Mouse (Mus musculus): ENCODE results near the gene Kcnk1.

Gene Kcnk1

DNA sequence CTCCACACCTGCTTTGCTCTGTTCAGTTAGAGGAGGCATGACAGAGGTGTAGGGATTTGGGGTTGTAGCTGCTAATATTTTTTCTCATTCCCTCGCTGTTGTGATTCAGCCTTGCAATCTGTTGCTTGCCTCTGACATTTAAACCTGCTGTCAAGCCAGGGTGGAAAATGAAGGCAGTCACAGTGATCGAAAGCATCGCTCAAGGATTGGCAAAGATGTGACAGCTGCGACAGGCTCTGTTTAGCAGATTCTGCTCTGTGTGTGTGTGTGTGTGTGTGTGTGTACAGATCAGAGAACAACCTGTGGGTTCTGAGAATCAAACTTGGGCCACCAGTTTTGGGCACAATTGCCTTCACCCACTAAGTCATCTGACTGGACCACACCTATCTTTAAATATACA lies 50.8 kb downstream of the Kcnk1 start:
- no peak for DNase-seq (ENCODE audit: low spot score)

- no peak for DNase-seq (ENCODE audit: low spot score)
These were observed 58.9 kb downstream of the Kcnk1 start for GRCm38 (mm10) chr8:126053911-126054310.

DNA sequence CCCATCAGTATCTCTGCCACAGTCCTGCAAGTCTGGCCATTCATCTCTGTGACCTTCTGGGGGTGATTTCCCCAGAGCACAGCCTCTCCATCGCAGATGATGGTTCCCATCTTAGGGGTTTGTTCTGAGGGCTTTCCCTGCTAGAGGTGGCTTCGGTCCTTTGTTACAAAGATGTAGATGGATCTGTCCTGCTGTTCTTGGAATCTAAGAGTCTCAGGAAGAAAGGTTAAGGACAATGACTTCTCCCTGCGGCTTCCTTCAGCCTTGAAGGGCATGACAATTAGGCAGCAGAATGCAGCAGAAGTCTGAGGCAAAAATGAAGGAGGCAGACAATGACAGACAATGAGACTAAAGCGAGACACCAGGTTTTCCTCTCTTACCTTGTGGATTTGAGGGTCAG lies 63.9 kb downstream of the Kcnk1 start:
- no peak for DNase-seq (ENCODE audit: low spot score)

- no peak for DNase-seq (ENCODE audit: low spot score)
These were observed 67.9 kb downstream of the Kcnk1 start for GRCm38 (mm10) chr8:126062844-126063243.

DNA sequence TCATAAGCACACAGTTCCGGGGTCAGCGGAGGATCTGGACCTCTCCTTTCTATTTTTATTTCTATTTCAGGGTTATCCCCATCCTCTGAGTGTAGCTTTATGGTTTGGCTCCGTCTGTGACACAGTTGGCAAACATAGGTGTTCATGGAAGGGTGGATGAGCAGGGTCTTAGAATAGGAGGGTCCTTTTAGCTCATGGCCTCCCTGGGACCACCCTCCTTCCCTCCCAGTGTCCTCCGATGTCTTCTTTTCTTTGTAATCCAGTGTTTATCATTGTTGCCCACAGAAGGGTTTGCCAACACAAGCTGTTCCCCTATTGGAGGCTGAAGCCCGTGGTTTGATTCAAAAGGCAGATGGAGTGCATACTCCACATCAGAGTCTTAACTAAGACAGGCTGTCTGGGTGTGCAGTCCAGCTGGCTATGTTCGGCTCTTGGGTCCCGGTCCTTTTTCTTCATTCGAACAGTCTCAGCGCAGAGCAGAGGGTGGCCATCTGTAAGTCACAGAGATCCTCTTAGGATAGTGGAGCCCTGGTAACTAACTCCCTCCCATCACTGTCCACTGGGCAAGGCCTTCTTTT lies 69.0 kb downstream of the Kcnk1 start:
- DNase-seq (ENCODE audit: low spot score): no peak

DNA sequence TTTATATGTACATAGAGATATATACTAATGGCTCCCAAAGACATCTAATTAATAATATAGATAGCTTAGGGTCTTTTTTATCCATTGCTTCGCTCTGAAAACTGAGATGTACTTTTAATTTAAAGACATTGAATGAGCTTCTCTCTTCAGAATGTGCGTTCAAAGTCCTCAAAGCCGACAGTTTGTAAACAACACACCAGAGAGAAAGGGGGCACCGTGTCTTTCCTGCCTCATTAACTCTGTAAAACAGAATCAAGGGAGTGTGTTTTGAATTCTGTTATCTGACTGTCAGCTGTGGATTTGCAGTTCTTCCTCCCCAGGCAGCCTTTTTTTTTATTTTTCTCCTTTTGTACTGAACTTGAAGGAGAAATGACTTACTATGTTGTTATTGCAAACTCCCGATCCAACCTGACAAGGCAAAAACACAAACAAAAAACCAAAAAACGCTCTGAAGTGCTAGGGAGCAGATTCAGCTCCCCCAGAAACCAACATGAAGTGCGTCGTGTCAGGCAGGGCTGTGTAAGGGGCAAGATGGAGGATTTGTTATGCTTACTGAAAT lies 69.7 kb downstream of the Kcnk1 start:
- no peak for DNase-seq (ENCODE audit: low spot score)

- no peak for DNase-seq (ENCODE audit: low spot score)
These were observed 72.3 kb downstream of the Kcnk1 start for GRCm38 (mm10) chr8:126067306-126067705.

GRCm38 (mm10) chr8:126068136-126068535 lies 73.2 kb downstream of the Kcnk1 start:
- DNase-seq (ENCODE audit: low spot score): no peak

- no peak for DNase-seq (ENCODE audit: low spot score)
These were observed 77.7 kb downstream of the Kcnk1 start for GRCm38 (mm10) chr8:126072678-126073077.

GRCm38 (mm10) chr8:126073141-126073740 lies 78.3 kb downstream of the Kcnk1 start:
- no peak for DNase-seq (ENCODE audit: low spot score)

- no peak for DNase-seq (ENCODE audit: low spot score)
These were observed 79.1 kb downstream of the Kcnk1 start for GRCm38 (mm10) chr8:126074111-126074510.

DNA sequence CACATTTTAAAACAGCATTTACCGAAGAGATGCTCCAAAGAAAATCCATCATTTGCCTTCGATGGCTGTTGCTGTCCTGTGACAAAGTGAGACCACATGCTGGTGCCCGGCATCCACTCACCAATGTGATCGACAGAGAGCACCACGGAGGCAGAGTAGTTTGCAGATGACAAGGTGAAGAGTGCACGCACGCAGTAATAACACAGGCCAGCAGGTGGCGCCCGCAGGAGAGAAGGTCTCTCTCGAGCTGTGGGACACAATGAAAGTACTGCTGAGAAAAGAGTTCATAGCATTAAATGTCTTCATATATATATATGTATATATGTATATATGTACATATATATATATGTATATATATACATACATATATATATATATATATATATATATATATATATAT lies 80.4 kb downstream of the Kcnk1 start:
- DNase-seq (ENCODE audit: low spot score): peak; percentile 72

All from ovary, postnatal 14 days (tissue).